Mouse (Mus musculus) kidney, adult 2 months (tissue): ENCODE measurements at regions not wholly inside any gene's neighbourhood (a gene's known extent, or its start where the extent isn't known, plus 50 kb on each side); places are given as distances from the start of the nearest gene placed in this dataset.

Source experiments
- DNase-seq: peaks from one replicate; pipeline ENCODE4 v3.0.0; 2021
- H3K27ac ChIP-seq: fragments of 200-500 bp; 2 replicates; pipeline ENCODE4 v1.5.1; 2012; ENCODE audit warnings: low read depth, low read length, control low read depth, inconsistent platforms; ENCODE audit not compliant: insufficient read depth
- H3K27me3 ChIP-seq: fragments of 200-500 bp; replicated peaks from 2 replicates; pipeline ENCODE4 v1.6.1; 2012; ENCODE audit warnings: mild to moderate bottlenecking, moderate library complexity, low read length, inconsistent platforms; ENCODE audit not compliant: control insufficient read depth, insufficient read depth
- H3K36me3 ChIP-seq: fragments of 200-500 bp; 2 replicates; pipeline ENCODE4 v1.6.1; 2012; ENCODE audit warnings: mild to moderate bottlenecking, moderate library complexity, low read length, inconsistent platforms; ENCODE audit not compliant: control insufficient read depth, insufficient read depth
- H3K4me1 ChIP-seq: fragments of 200-500 bp; 2 replicates; pipeline ENCODE4 v1.6.1; 2011; ENCODE audit warnings: low read length; ENCODE audit not compliant: control insufficient read depth, insufficient read depth
- H3K4me3 ChIP-seq: fragments of 200-500 bp; 2 replicates; pipeline ENCODE4 v1.5.1; 2011; ENCODE audit warnings: mild to moderate bottlenecking, low read depth, low read length, control low read depth; ENCODE audit not compliant: insufficient read depth
- CTCF ChIP-seq: fragments of 200-500 bp; conservative IDR thresholded peaks from 2 replicates; pipeline ENCODE4 v1.5.1; 2011; ENCODE audit warnings: low read depth, mild to moderate bottlenecking, control low read depth, low read length, moderate library complexity, mixed read lengths; ENCODE audit not compliant: insufficient read depth, insufficient read length
- POLR2A ChIP-seq: fragments of 200-500 bp; IDR thresholded peaks from one replicate; pipeline ENCODE4 v1.6.1; 2011; ENCODE audit warnings: low read depth, low read length, control low read depth
- WGBS: fragments of 180-500 bp; shearing (Covaris S2); methylation state at CpG from one replicate; pipeline ENCODE4 v1.1.7; 2018; 5-methylcytosine and 5-hydroxymethylcytosine counted together

DNA sequence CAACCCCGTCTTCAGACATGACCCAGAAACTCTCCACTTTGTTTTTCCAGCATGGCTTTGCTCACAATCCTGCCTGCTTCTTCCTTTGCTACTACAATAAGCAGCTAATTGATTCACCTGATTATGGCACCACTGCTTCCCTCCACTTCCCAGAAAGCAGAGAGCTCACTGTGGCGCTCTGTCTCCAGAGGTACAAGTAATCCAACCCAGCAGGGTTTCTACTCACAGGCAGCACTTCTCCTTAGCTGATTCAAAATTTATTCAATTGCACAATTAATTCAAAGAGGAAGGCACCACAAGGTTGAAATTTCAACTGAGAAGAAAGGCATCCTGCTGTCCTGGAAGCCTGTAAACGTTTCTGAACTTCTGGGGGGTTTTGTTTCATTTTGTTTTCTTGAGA, 293.9 kb downstream of the Ptprc start:
- Histone ChIP-seq H3K36me3 (no peaks in the 10 kb centered on the region), H3K4me3 (no peak overlapping the region), H3K27me3 (no peaks in the 10 kb centered on the region), H3K4me1 (no peaks in the 10 kb centered on the region), H3K27ac (no peak overlapping the region)
- DNase-seq, result no peak
- TF ChIP-seq POLR2A, result no peak
- TF ChIP-seq CTCF, result no peak
- WGBS, result 40% methylated on average over 3 of the region's 3 CpGs

- TF ChIP-seq POLR2A (no peak), CTCF (no peak)
- no peak for DNase-seq
- WGBS, result 58% methylated on average over 2 of the region's 2 CpGs
- Histone ChIP-seq H3K27ac (no peak overlapping the region), H3K4me3 (no peak overlapping the region), H3K4me1 (no peaks in the 10 kb centered on the region), H3K27me3 (no peaks in the 10 kb centered on the region), H3K36me3 (no peaks in the 10 kb centered on the region)
These were observed 301.1 kb downstream of the Ptprc start for GRCm38 (mm10) chr1:137874361-137874760.

GRCm38 (mm10) chr1:137873628-137874027, 301.9 kb downstream of the Ptprc start:
- Histone ChIP-seq H3K27ac (no peak overlapping the region), H3K36me3 (no peaks in the 10 kb centered on the region), H3K4me3 (no peak overlapping the region), H3K27me3 (no peaks in the 10 kb centered on the region), H3K4me1 (no peaks in the 10 kb centered on the region)
- no peak for DNase-seq
- 41% methylated on average over 1 of the region's 1 CpGs for WGBS
- no peak for TF ChIP-seq POLR2A
- no peak for TF ChIP-seq CTCF

GRCm38 (mm10) chr1:137865030-137865429, 310.5 kb downstream of the Ptprc start:
- TF ChIP-seq POLR2A (no peak), CTCF (no peak)
- DNase-seq, result no peak
- no peaks in the 10 kb centered on the region for H3K27me3 ChIP-seq
- 54% methylated on average over 1 of the region's 1 CpGs for WGBS
- no peak overlapping the region for H3K27ac ChIP-seq
- H3K36me3 ChIP-seq, result no peaks in the 10 kb centered on the region
- H3K4me1 ChIP-seq, result no peaks in the 10 kb centered on the region
- no peak overlapping the region for H3K4me3 ChIP-seq

- H3K27me3 ChIP-seq, result no peaks in the 10 kb centered on the region
- H3K36me3 ChIP-seq, result no peaks in the 10 kb centered on the region
- WGBS, result 78% methylated on average over 7 of the region's 7 CpGs
- DNase-seq, result no peak
- H3K4me1 ChIP-seq, result no peaks in the 10 kb centered on the region
- no peak overlapping the region for H3K4me3 ChIP-seq
- TF ChIP-seq CTCF (no peak), POLR2A (no peak)
- no peak overlapping the region for H3K27ac ChIP-seq
These were observed 312.0 kb downstream of the Ptprc start for GRCm38 (mm10) chr1:137863506-137863905.

- Histone ChIP-seq H3K27ac (no peak overlapping the region), H3K27me3 (no peaks in the 10 kb centered on the region), H3K4me3 (no peak overlapping the region), H3K36me3 (no peaks in the 10 kb centered on the region), H3K4me1 (no peaks in the 10 kb centered on the region)
- 67% methylated on average over 2 of the region's 2 CpGs for WGBS
- no peak for DNase-seq
- TF ChIP-seq CTCF (no peak), POLR2A (no peak)
These were observed 323.2 kb downstream of the Ptprc start for GRCm38 (mm10) chr1:137852262-137852661.

GRCm38 (mm10) chr1:137847311-137847923, 328.1 kb downstream of the Ptprc start:
- Histone ChIP-seq H3K36me3 (no peaks in the 10 kb centered on the region), H3K4me1 (no peaks in the 10 kb centered on the region), H3K4me3 (no peak overlapping the region), H3K27me3 (no peaks in the 10 kb centered on the region), H3K27ac (no peak overlapping the region)
- WGBS, result 92% methylated on average over 10 of the region's 10 CpGs
- TF ChIP-seq POLR2A (no peak), CTCF (no peak)
- no peak for DNase-seq

DNA sequence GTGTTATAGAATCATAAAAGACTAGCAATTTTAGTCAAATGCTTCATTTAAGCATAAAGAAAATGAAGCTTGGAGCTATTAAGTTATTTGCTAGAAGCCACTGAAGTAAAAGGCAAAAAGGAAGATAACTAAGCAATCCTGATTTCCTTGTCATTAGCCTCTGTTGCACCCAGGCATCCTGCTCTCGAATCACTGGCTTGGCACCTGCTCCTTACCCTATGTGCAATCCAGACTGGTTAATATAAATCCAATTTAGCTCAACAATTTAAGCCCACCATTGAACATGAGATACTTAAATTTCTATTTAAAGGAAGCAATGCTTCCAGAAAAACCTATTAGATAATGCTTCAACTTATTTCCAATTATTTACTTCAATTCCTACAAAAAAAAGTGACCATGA, 328.7 kb downstream of the Ptprc start:
- Histone ChIP-seq H3K27ac (no peak overlapping the region), H3K27me3 (no peaks in the 10 kb centered on the region), H3K4me3 (no peak overlapping the region), H3K36me3 (no peaks in the 10 kb centered on the region), H3K4me1 (no peaks in the 10 kb centered on the region)
- TF ChIP-seq CTCF (no peak), POLR2A (no peak)
- 73% methylated on average over 1 of the region's 1 CpGs for WGBS
- no peak for DNase-seq
